Mouse (Mus musculus) lung, adult 2 months (tissue): ENCODE results near the gene Slf2.

Experiments used
- CTCF ChIP-seq: fragments of 200-500 bp; IDR thresholded peaks from 2 replicates; pipeline ENCODE4 v1.5.1; 2011; ENCODE audit warnings: mild to moderate bottlenecking, low read length, control low read depth; ENCODE audit not compliant: insufficient read depth
- POLR2A ChIP-seq: fragments of 200-500 bp; IDR thresholded peaks from 2 replicates; pipeline ENCODE4 v1.6.1; 2011; ENCODE audit warnings: low read depth, mild to moderate bottlenecking, control low read depth, low read length, borderline replicate concordance; ENCODE audit errors: extremely low read depth

GRCm38 (mm10) chr19:45021362-45021761, 90.4 kb downstream of the Slf2 start:
- no peak for TF ChIP-seq POLR2A
- no peak for TF ChIP-seq CTCF
